Mouse (Mus musculus) CH12.LX (cell line): ENCODE data around the gene Olfr1441. TPM values are rescaled to one million over a fixed set of nuclear protein-coding genes. Genes with fewer than 3 reads are reported as not detected.
A peak's percentile ranks its signal among the peaks of the same experiment; 100 is the strongest.

Experiments used
- DNase-seq: peaks from one replicate; pipeline ENCODE4 v3.0.0-alpha.2; 2013; ENCODE audit errors: extremely low read depth
- H3K27ac ChIP-seq: 2 replicates; pipeline ENCODE4 v1.5.1; 2012; ENCODE audit warnings: low read depth, mild to moderate bottlenecking, control low read depth, moderate library complexity; ENCODE audit not compliant: insufficient read depth
- H3K27me3 ChIP-seq: replicated peaks from 2 replicates; pipeline ENCODE3; 2012; ENCODE audit warnings: inconsistent platforms
- H3K36me3 ChIP-seq, 2 experiments: replicated peaks in 1 of 2; 2 replicates each; pipeline versions ENCODE3 to v1.6.1; 2012; ENCODE audit warnings: inconsistent platforms in 1 of 2, low read length in 1 of 2, mild to moderate bottlenecking in 1 of 2, mixed read lengths in 1 of 2, moderate library complexity in 1 of 2; ENCODE audit not compliant: control insufficient read depth in 1 of 2, insufficient read depth in 1 of 2
- H3K4me1 ChIP-seq, 2 experiments: 2 replicates each; pipeline ENCODE4 v1.6.1; 2012; ENCODE audit warnings: inconsistent platforms in 1 of 2, moderate library complexity in 1 of 2; ENCODE audit not compliant: insufficient read depth in 2 of 2, control insufficient read depth in 1 of 2
- H3K4me2 ChIP-seq: 2 replicates; pipeline ENCODE4 v1.6.1; 2012; ENCODE audit warnings: low read depth, mild to moderate bottlenecking, control low read depth; ENCODE audit not compliant: poor library complexity, insufficient read depth, severe bottlenecking
- H3K4me3 ChIP-seq, 3 experiments: fragments of 150-350 bp in 1 of 3; sonication (generic) in 1 of 3; replicated peaks in 1 of 3; 2 replicates each; pipeline versions ENCODE3 to v1.5.1; 2011 to 2012; ENCODE audit warnings: low read depth in 2 of 3, low read length in 2 of 3, mild to moderate bottlenecking in 2 of 3, moderate library complexity in 2 of 3, control low read depth in 1 of 3, improper control_type of control experiment in 1 of 3, inconsistent platforms in 1 of 3, mixed read lengths in 1 of 3; ENCODE audit not compliant: poor library complexity in 1 of 3
- H3K79me2 ChIP-seq: replicated peaks from 2 replicates; pipeline ENCODE4 v1.6.1; 2012; ENCODE audit warnings: mild to moderate bottlenecking, moderate library complexity; ENCODE audit not compliant: control insufficient read depth, poor library complexity, insufficient read depth, severe bottlenecking; ENCODE audit errors: extremely low read depth
- H3K9ac ChIP-seq: 2 replicates; pipeline ENCODE4 v1.6.1; 2012; ENCODE audit warnings: low read depth, mild to moderate bottlenecking, control low read depth, moderate library complexity; ENCODE audit not compliant: insufficient read depth
- H3K9me3 ChIP-seq: replicated peaks from 2 replicates; pipeline ENCODE3; 2012; ENCODE audit warnings: low read length, inconsistent platforms, mixed read lengths
- BHLHE40 ChIP-seq: IDR thresholded peaks from 2 replicates; pipeline ENCODE4 v1.6.1; 2011; ENCODE audit warnings: mild to moderate bottlenecking, low read depth, low read length, improper control_type of control experiment
- CHD1 ChIP-seq: IDR thresholded peaks from 2 replicates; pipeline ENCODE4 v1.6.1; 2012; ENCODE audit warnings: low read depth, low read length, improper control_type of control experiment, inconsistent platforms
- CHD2 ChIP-seq: IDR thresholded peaks from 2 replicates; pipeline ENCODE4 v1.6.1; 2011; ENCODE audit warnings: low read length, improper control_type of control experiment
- CTCF ChIP-seq, 2 experiments: IDR thresholded peaks in 1 of 2; conservative IDR thresholded peaks in 1 of 2; 2 replicates each; pipeline ENCODE4 v1.5.1; 2011 to 2012; ENCODE audit warnings: low read depth in 2 of 2, low read length in 2 of 2, improper control_type of control experiment in 1 of 2, inconsistent platforms in 1 of 2, mild to moderate bottlenecking in 1 of 2, moderate library complexity in 1 of 2
- E2F4 ChIP-seq: IDR thresholded peaks from 2 replicates; pipeline ENCODE4 v1.6.1; 2011; ENCODE audit warnings: low read depth, low read length, improper control_type of control experiment; ENCODE audit not compliant: insufficient replicate concordance
- EP300 ChIP-seq: IDR thresholded peaks from 2 replicates; pipeline ENCODE4 v1.6.1; 2011; ENCODE audit warnings: low read length, improper control_type of control experiment
- ETS1 ChIP-seq: conservative IDR thresholded peaks from 2 replicates; pipeline ENCODE4 v1.6.1; 2012; ENCODE audit warnings: low read depth, mild to moderate bottlenecking, inconsistent platforms, low read length, improper control_type of control experiment, moderate library complexity
- IRF4 ChIP-seq: IDR thresholded peaks from 2 replicates; pipeline ENCODE4 v1.6.1; 2014; ENCODE audit warnings: low read depth, mild to moderate bottlenecking, inconsistent platforms, low read length, improper control_type of control experiment
- JUN ChIP-seq: IDR thresholded peaks from 2 replicates; pipeline ENCODE4 v1.6.1; 2011; ENCODE audit warnings: low read depth, mild to moderate bottlenecking, low read length, improper control_type of control experiment, moderate library complexity; ENCODE audit not compliant: insufficient read depth
- JUND ChIP-seq: conservative IDR thresholded peaks from 2 replicates; pipeline ENCODE4 v1.6.1; 2011; ENCODE audit warnings: low read depth, low read length, improper control_type of control experiment
- KAT2A ChIP-seq: IDR thresholded peaks from 2 replicates; pipeline ENCODE4 v1.6.1; 2012; ENCODE audit warnings: low read length, improper control_type of control experiment, inconsistent platforms; ENCODE audit not compliant: insufficient replicate concordance
- MAFK ChIP-seq: IDR thresholded peaks from 2 replicates; pipeline ENCODE4 v1.6.1; 2011; ENCODE audit warnings: low read length, improper control_type of control experiment; ENCODE audit not compliant: insufficient replicate concordance
- MAX ChIP-seq: IDR thresholded peaks from 2 replicates; pipeline ENCODE4 v1.6.1; 2011; ENCODE audit warnings: low read length, improper control_type of control experiment
- MAZ ChIP-seq: IDR thresholded peaks from 2 replicates; pipeline ENCODE4 v1.6.1; 2012; ENCODE audit warnings: low read depth, mild to moderate bottlenecking, inconsistent platforms, low read length, improper control_type of control experiment, moderate library complexity
- MEF2A ChIP-seq: IDR thresholded peaks from 2 replicates; pipeline ENCODE4 v1.6.1; 2014; ENCODE audit warnings: low read depth, mild to moderate bottlenecking, inconsistent platforms, low read length, improper control_type of control experiment, borderline replicate concordance
- MXI1 ChIP-seq: IDR thresholded peaks from 2 replicates; pipeline ENCODE4 v1.6.1; 2011; ENCODE audit warnings: mild to moderate bottlenecking, low read depth, low read length, improper control_type of control experiment
- MYC ChIP-seq: IDR thresholded peaks from 2 replicates; pipeline ENCODE4 v1.6.1; 2011; ENCODE audit warnings: low read depth, mild to moderate bottlenecking, improper control_type of control experiment, low read length
- NELFE ChIP-seq: IDR thresholded peaks from 2 replicates; pipeline ENCODE4 v1.6.1; 2011; ENCODE audit warnings: low read depth, low read length, improper control_type of control experiment
- NRF1 ChIP-seq: IDR thresholded peaks from 2 replicates; pipeline ENCODE4 v1.6.1; 2014; ENCODE audit warnings: low read depth, mild to moderate bottlenecking, inconsistent platforms, low read length, improper control_type of control experiment, moderate library complexity
- POLR2A ChIP-seq: IDR thresholded peaks from 2 replicates; pipeline ENCODE4 v1.6.1; 2011; ENCODE audit warnings: low read depth, mild to moderate bottlenecking, improper control_type of control experiment, low read length
- POLR2AphosphoS2 ChIP-seq: IDR thresholded peaks from 2 replicates; pipeline ENCODE4 v1.6.1; 2011; ENCODE audit warnings: low read depth, low read length, improper control_type of control experiment
- RCOR1 ChIP-seq: conservative IDR thresholded peaks from 2 replicates; pipeline ENCODE4 v1.6.1; 2012; ENCODE audit warnings: low read depth, mild to moderate bottlenecking, inconsistent platforms, low read length, improper control_type of control experiment
- SIN3A ChIP-seq: IDR thresholded peaks from 2 replicates; pipeline ENCODE4 v1.6.1; 2012; ENCODE audit warnings: low read length, improper control_type of control experiment, inconsistent platforms
- SMC3 ChIP-seq: IDR thresholded peaks from 2 replicates; pipeline ENCODE4 v1.6.1; 2011; ENCODE audit warnings: low read depth, low read length, improper control_type of control experiment
- TBP ChIP-seq: conservative IDR thresholded peaks from 2 replicates; pipeline ENCODE4 v1.6.1; 2011; ENCODE audit warnings: low read depth, low read length, improper control_type of control experiment
- TCF12 ChIP-seq: IDR thresholded peaks from 2 replicates; pipeline ENCODE4 v1.6.1; 2014; ENCODE audit warnings: low read depth, mild to moderate bottlenecking, inconsistent platforms, low read length, improper control_type of control experiment
- UBTF ChIP-seq: IDR thresholded peaks from 2 replicates; pipeline ENCODE4 v1.6.1; 2012; ENCODE audit warnings: low read depth, mild to moderate bottlenecking, inconsistent platforms, low read length, improper control_type of control experiment, moderate library complexity
- USF2 ChIP-seq: conservative IDR thresholded peaks from 2 replicates; pipeline ENCODE4 v1.6.1; 2011; ENCODE audit warnings: low read depth, low read length, improper control_type of control experiment
- ZKSCAN1 ChIP-seq: IDR thresholded peaks from 2 replicates; pipeline ENCODE4 v1.6.1; 2012; ENCODE audit warnings: low read depth, inconsistent platforms, low read length, improper control_type of control experiment, borderline replicate concordance
- ZMIZ1 ChIP-seq: IDR thresholded peaks from 2 replicates; pipeline ENCODE4 v1.6.1; 2012; ENCODE audit warnings: low read depth, mild to moderate bottlenecking, inconsistent platforms, low read length, improper control_type of control experiment
- ZNF384 ChIP-seq: IDR thresholded peaks from 2 replicates; pipeline ENCODE4 v1.6.1; 2012; ENCODE audit warnings: low read depth, low read length, improper control_type of control experiment, inconsistent platforms
- dilution Hi-C: fragments of 300-500 bp; cut with MboI; formaldehyde crosslinking; loops from 2 replicates; pipeline ENCODE4 v1.14.3; 2020; ENCODE audit warnings: low sequenced_read_pairs; ENCODE audit not compliant: extremely low pct_unique_long_range_greater_than_20kb, extremely low pct_ligation_motif_present
- in situ Hi-C: fragments of 300-500 bp; cut with MboI; formaldehyde crosslinking; loops from 3 replicates; pipeline ENCODE4 v1.14.3; 2019; ENCODE audit warnings: low sequenced_read_pairs, low pct_ligation_motif_present, low pct_unique_long_range_greater_than_20kb, mixed read lengths
- polyA plus RNA-seq: library from polyadenylated mRNA; unstranded; fragments of >175 nt; gene quantifications from 2 replicates; pipeline ENCODE4 v1.2.1, GENCODE M21; 2012; ENCODE audit warnings: low read depth; ENCODE audit not compliant: insufficient read length
- total RNA-seq, 2 experiments: library from RNA; depleted of rRNA; stranded (reverse); fragments of 300-350 nt in 1 of 2; fragments of >200 nt in 1 of 2; gene quantifications; 2 replicates each; pipeline ENCODE4 v1.2.3; 2012 to 2014

The Olfr1441 gene
- total and polyA plus RNA-seq, 3 experiments = not detected

- dilution Hi-C loops = no loop called here
- peak; percentile 78 for DNase-seq
- in situ Hi-C loops = loop anchor here (5.0 kb wide), 1 partner anchor 42 kb away; the partner anchor contains the start of gene Dtx4
- TF ChIP-seq SMC3 (no peak), MEF2A (peak; percentile 47; the same call in 1 of the 2 replicates), BHLHE40 (no peak; the same call in none of the 2 replicates), CTCF (conservative IDR thresholded peaks at IDR 0.05 in 1 of 2, IDR thresholded peaks at IDR 0.05 in 1 of 2; ENCODE audit: low read depth in 2 of 2, low read length in 2 of 2) (no peak), ZKSCAN1 (no peak), RCOR1 (0 out of 2 replicates have a peak, but pooled peaks have one; percentile 62), ETS1 (peak; percentile 70), MAFK (no peak), UBTF (no peak), NRF1 (no peak), ZMIZ1 (peak; percentile 67), JUND (no peak), JUN (no peak), CHD1 (peak; percentile 23; the same call in 1 of the 2 replicates), MYC (peak; percentile 49; the same call in 1 of the 2 replicates), IRF4 (peak; percentile 88), E2F4 (0 out of 2 replicates have a peak, but pooled peaks have one; percentile 50), CHD2 (peak; percentile 71), ZNF384 (no peak), POLR2A (peak; percentile 56; the same call in 1 of the 2 replicates), USF2 (no peak), NELFE (peak; percentile 46), EP300 (peak; percentile 91), POLR2AphosphoS2 (no peak), SIN3A (peak; percentile 89), KAT2A (0 out of 2 replicates have a peak, but pooled peaks have one; percentile 34), MXI1 (no peak; the same call in 1 of the 2 replicates), TCF12 (peak; percentile 62), TBP (peak; percentile 82), MAX (no peak), MAZ (peak; percentile 66)
- Histone ChIP-seq H3K9ac (peak within 1 kb of the TSS; percentile 88), H3K27ac (peak within 1 kb of the TSS; percentile 96), H3K36me3 (peaks cover 1 to 29% of the 10 kb centered on the region in 2 experiments), H3K4me2 (peak within 1 kb of the TSS; percentile 87), H3K27me3 (no peaks in the 10 kb centered on the region), H3K4me3 (peak within 1 kb of the TSS; percentile 74 to 99 (median 92)), H3K4me1 (peaks cover 4 to 26% of the 10 kb centered on the region in 2 experiments; a peak in 3 of 4 replicates), H3K9me3 (no peaks in the 10 kb centered on the region), H3K79me2 (peaks cover 46% of the 10 kb centered on the region)
Measured at GRCm38 (mm10) chr19:12460282-12461249, 43.3 kb downstream of the Olfr1441 start, which contains the start of gene Mpeg1. Gene Mpeg1 (plus strand): TSS chr19:12460779.
